Mouse (Mus musculus) hindbrain, embryonic 16.5 days (tissue): ENCODE results near the gene Wnk4. TPM values are rescaled to one million over a fixed set of nuclear protein-coding genes. Genes with fewer than 3 reads are reported as not detected.
A peak's percentile ranks its signal among the peaks of the same experiment; 100 is the strongest.

Experiments used
- ATAC-seq: fragments of 200-750 bp; cut with Nextera tagmentation; 2 replicates; pipeline ENCODE4 v1.8.0; 2017; ENCODE audit warnings: moderate TSS enrichment, moderate library complexity
- H3K27ac ChIP-seq: fragments of 300-500 bp; sonication (generic); 2 replicates; pipeline ENCODE4 v1.5.1; 2014; ENCODE audit warnings: low read depth, mild to moderate bottlenecking, control low read depth, low read length, moderate library complexity
- H3K27me3 ChIP-seq: fragments of 300-500 bp; sonication (generic); replicated peaks from 2 replicates; pipeline ENCODE4 v1.6.1; 2014; ENCODE audit warnings: low read length; ENCODE audit not compliant: control insufficient read depth, insufficient read depth
- H3K36me3 ChIP-seq: fragments of 300-500 bp; sonication (generic); 2 replicates; pipeline ENCODE4 v1.6.1; 2014; ENCODE audit warnings: mild to moderate bottlenecking, low read length, moderate library complexity, mixed read lengths; ENCODE audit not compliant: control insufficient read depth, insufficient read depth
- H3K4me1 ChIP-seq: fragments of 300-500 bp; sonication (generic); 2 replicates; pipeline ENCODE4 v1.6.1; 2014; ENCODE audit warnings: low read depth, low read length; ENCODE audit not compliant: control insufficient read depth, insufficient read depth
- H3K4me2 ChIP-seq: fragments of 300-500 bp; sonication (generic); 2 replicates; pipeline ENCODE4 v1.6.1; 2014; ENCODE audit warnings: mild to moderate bottlenecking, low read length, control low read depth, moderate library complexity
- H3K4me3 ChIP-seq: fragments of 300-500 bp; sonication (generic); 2 replicates; pipeline ENCODE4 v1.5.1; 2014; ENCODE audit warnings: mild to moderate bottlenecking, low read length, control low read depth, moderate library complexity
- H3K9ac ChIP-seq: fragments of 300-500 bp; sonication (generic); 2 replicates; pipeline ENCODE4 v1.6.1; 2014; ENCODE audit warnings: low read depth, mild to moderate bottlenecking, control low read depth, low read length, moderate library complexity
- H3K9me3 ChIP-seq: fragments of 300-500 bp; sonication (generic); 2 replicates; pipeline ENCODE4 v1.6.1; 2014; ENCODE audit warnings: mild to moderate bottlenecking, low read length, moderate library complexity; ENCODE audit not compliant: control insufficient read depth
- WGBS: fragments of 180-500 bp; shearing (Covaris S2); extraction: QIAGEN DNeasy Blood & Tissue Kit; methylation state at CpG from one replicate; pipeline ENCODE4 v1.1.7; 2014; 5-methylcytosine and 5-hydroxymethylcytosine counted together
- polyA plus RNA-seq: library from polyadenylated mRNA; unstranded; fragments of >200 nt; fragmentation: Nextera tagmentation; extraction: Ambion mirVana; gene quantifications from 2 replicates; pipeline ENCODE4 v1.2.1, GENCODE M21; 2015

Gene Wnk4
- polyA plus RNA-seq, 1 experiment from 2014 or later, result 7.2 TPM

GRCm38 (mm10) chr11:101302004-101302798, 41.8 kb downstream of the Wnk4 start, which contains the start of gene Becn1:
Gene Becn1, minus strand, starts transcription at chr11:101302286.
- Histone ChIP-seq H3K36me3 (peaks cover 4% of the 10 kb centered on the region; the same call in 1 of the 2 replicates), H3K4me3 (peak within 1 kb of the TSS; percentile 97), H3K9me3 (no peaks in the 10 kb centered on the region), H3K27me3 (no peaks in the 10 kb centered on the region; the same call in 1 of the 2 replicates), H3K4me2 (peak within 1 kb of the TSS; percentile 99), H3K9ac (peak within 1 kb of the TSS; percentile 90), H3K4me1 (peaks cover 16% of the 10 kb centered on the region), H3K27ac (peak within 1 kb of the TSS; percentile 80)
- 7% methylated on average over 39 of the region's 39 CpGs for WGBS
- ATAC-seq, result peak; percentile 98

GRCm38 (mm10) chr11:101307744-101308143, 47.4 kb downstream of the Wnk4 start:
- 39% methylated on average over 5 of the region's 5 CpGs for WGBS
- H3K4me3 ChIP-seq, result no peak overlapping the region
- H3K36me3 ChIP-seq, result no peaks in the 10 kb centered on the region
- no peak overlapping the region for H3K4me2 ChIP-seq
- no peaks in the 10 kb centered on the region for H3K4me1 ChIP-seq
- no peaks in the 10 kb centered on the region for H3K9me3 ChIP-seq
- ATAC-seq, result no peak
- H3K9ac ChIP-seq, result no peak overlapping the region
- no peak overlapping the region for H3K27ac ChIP-seq
- no peaks in the 10 kb centered on the region; the same call in 1 of the 2 replicates for H3K27me3 ChIP-seq

GRCm38 (mm10) chr11:101311083-101311482, 50.7 kb downstream of the Wnk4 start:
- 87% methylated on average over 3 of the region's 3 CpGs for WGBS
- H3K36me3 ChIP-seq, result no peaks in the 10 kb centered on the region

GRCm38 (mm10) chr11:101312150-101312549, 51.8 kb downstream of the Wnk4 start:
- Histone ChIP-seq H3K4me1 (peaks cover 8% of the 10 kb centered on the region), H3K27me3 (no peaks in the 10 kb centered on the region), H3K9ac (no peak overlapping the region), H3K4me2 (no peak overlapping the region), H3K36me3 (no peaks in the 10 kb centered on the region), H3K4me3 (no peak overlapping the region), H3K9me3 (no peaks in the 10 kb centered on the region), H3K27ac (no peak overlapping the region)
- ATAC-seq, result no peak
- WGBS, result 71% methylated on average over 3 of the region's 3 CpGs

More at GRCm38 (mm10) chr11:101311083-101311482, 50.7 kb downstream of the Wnk4 start:
- H3K27ac ChIP-seq, result no peak overlapping the region
- no peaks in the 10 kb centered on the region for H3K9me3 ChIP-seq
- no peak overlapping the region for H3K4me3 ChIP-seq
- no peak for ATAC-seq
- H3K9ac ChIP-seq, result no peak overlapping the region
- H3K4me2 ChIP-seq, result no peak overlapping the region
- H3K4me1 ChIP-seq, result peaks cover 2% of the 10 kb centered on the region; the same call in 1 of the 2 replicates
- no peaks in the 10 kb centered on the region; the same call in 1 of the 2 replicates for H3K27me3 ChIP-seq

GRCm38 (mm10) chr11:101314567-101314966, 54.2 kb downstream of the Wnk4 start:
- H3K4me2 ChIP-seq, result no peak overlapping the region
- H3K4me1 ChIP-seq, result peaks cover 15% of the 10 kb centered on the region
- H3K9ac ChIP-seq, result no peak overlapping the region
- H3K27ac ChIP-seq, result no peak overlapping the region
- peaks cover 2% of the 10 kb centered on the region; the same call in 1 of the 2 replicates for H3K36me3 ChIP-seq
- 90% methylated on average over 1 of the region's 1 CpGs for WGBS
- no peaks in the 10 kb centered on the region for H3K27me3 ChIP-seq
- H3K4me3 ChIP-seq, result no peak overlapping the region
- no peaks in the 10 kb centered on the region for H3K9me3 ChIP-seq
- no peak for ATAC-seq

GRCm38 (mm10) chr11:101315082-101315650, 54.8 kb downstream of the Wnk4 start:
- Histone ChIP-seq H3K36me3 (peaks cover 5% of the 10 kb centered on the region; the same call in 1 of the 2 replicates), H3K9ac (peak overlapping the region; percentile 73), H3K27ac (peak overlapping the region; percentile 83), H3K4me3 (peak overlapping the region; percentile 59), H3K9me3 (no peaks in the 10 kb centered on the region), H3K27me3 (no peaks in the 10 kb centered on the region), H3K4me1 (peaks cover 15% of the 10 kb centered on the region), H3K4me2 (peak overlapping the region; percentile 98)
- 84% methylated on average over 8 of the region's 8 CpGs for WGBS
- 0 out of 2 replicates have a peak, but pooled peaks have one; percentile 11 for ATAC-seq

GRCm38 (mm10) chr11:101315665-101316500, 55.5 kb downstream of the Wnk4 start, which contains the start of gene Psme3:
Gene Psme3, plus strand, starts transcription at chr11:101316213.
- Histone ChIP-seq H3K4me2 (peak within 1 kb of the TSS; percentile 98), H3K27me3 (no peaks in the 10 kb centered on the region), H3K9me3 (no peaks in the 10 kb centered on the region), H3K4me3 (peak within 1 kb of the TSS; percentile 59), H3K36me3 (peaks cover 9% of the 10 kb centered on the region; the same call in 1 of the 2 replicates), H3K27ac (peak within 1 kb of the TSS; percentile 83), H3K9ac (peak within 1 kb of the TSS; percentile 73), H3K4me1 (peaks cover 15% of the 10 kb centered on the region)
- ATAC-seq, result peak; percentile 95
- under 1% methylated on average over 62 of the region's 62 CpGs for WGBS

- no peaks in the 10 kb centered on the region for H3K9me3 ChIP-seq
- ATAC-seq, result peak; percentile 66
- under 1% methylated on average over 17 of the region's 17 CpGs for WGBS
- H3K27ac ChIP-seq, result peak overlapping the region; percentile 83
- peak overlapping the region; percentile 73 for H3K9ac ChIP-seq
- H3K4me2 ChIP-seq, result peak overlapping the region; percentile 98
- peak overlapping the region; percentile 59 for H3K4me3 ChIP-seq
- peaks cover 15% of the 10 kb centered on the region for H3K4me1 ChIP-seq
- H3K36me3 ChIP-seq, result peaks cover 15% of the 10 kb centered on the region
- no peaks in the 10 kb centered on the region for H3K27me3 ChIP-seq
Observed at GRCm38 (mm10) chr11:101316501-101316917, 56.1 kb downstream of the Wnk4 start.
